Mouse (Mus musculus): ENCODE data around the gene 2310034G01Rik. TPM values are rescaled to one million over a fixed set of nuclear protein-coding genes. Genes with fewer than 3 reads are reported as not detected.

Gene 2310034G01Rik
- total RNA-seq, 2 experiments from 2014 or later: 0.77 to 1.2 TPM

DNA sequence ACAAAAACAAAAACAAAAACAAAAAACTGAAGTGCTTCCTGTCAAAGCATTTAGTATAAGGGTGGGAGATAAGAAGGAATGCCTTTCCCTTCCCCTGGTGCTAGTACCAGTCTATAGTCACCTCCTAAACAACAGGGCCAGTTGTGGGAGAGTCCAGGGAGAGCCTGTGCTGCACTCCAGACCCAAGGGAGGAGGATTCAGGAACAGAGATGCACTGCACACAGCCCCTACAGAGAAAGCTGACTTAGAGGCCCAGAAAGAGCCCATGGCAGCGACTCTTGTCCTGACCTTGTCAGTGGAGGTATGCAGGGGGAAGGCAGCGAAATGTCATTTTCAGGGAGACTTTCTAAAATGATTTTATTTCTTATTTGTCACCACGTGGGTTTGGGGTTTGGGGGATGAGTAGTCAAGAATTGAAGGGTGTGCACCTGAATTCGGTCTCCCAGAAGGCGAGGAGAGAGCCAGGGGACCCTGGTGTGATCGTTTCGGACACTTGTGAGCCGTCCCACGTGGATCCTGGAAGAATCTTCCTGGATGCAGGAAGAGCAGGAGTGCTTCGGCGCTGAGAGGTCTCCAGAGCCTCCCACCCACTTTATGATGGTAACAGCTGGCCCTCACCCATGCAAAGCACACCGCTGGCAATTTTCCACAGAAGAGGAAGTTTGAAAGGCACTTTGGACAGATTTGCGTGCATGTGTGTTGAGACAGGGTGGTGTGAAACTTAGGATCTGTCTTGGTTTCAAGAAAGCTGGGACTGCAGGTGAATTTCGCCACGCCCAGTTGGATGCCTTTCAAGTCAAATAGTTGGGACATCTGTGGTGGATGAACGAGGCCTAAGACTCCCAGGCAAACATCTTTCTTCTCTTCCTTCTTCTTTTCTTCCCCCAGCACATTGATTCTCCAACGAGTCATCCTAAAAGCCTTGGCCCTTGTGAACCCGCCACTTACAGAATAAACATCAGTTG, 46.6 kb downstream of the 2310034G01Rik start:
- DNase-seq (ENCODE audit: low spot score in 2 of 2): no peak

GRCm38 (mm10) chr19:46302551-46302950, 47.6 kb downstream of the 2310034G01Rik start:
- DNase-seq (ENCODE audit: low spot score in 2 of 2): no peak

GRCm38 (mm10) chr19:46300294-46301045, 49.6 kb downstream of the 2310034G01Rik start:
- no peak for DNase-seq (ENCODE audit: low spot score in 2 of 2)

Small RNAs within 50 kb of the gene (microRNA-seq; reads per million reads assigned to microRNA genes)
- gene Mir146b: 2.0 to 2.3 reads per million in 2 experiments

Other genes starting within 250 kb of the 2310034G01Rik start
- gene Elovl3, start 218.4 kb downstream of the 2310034G01Rik start, total RNA-seq (2021): not detected
- gene Pitx3, start 202.0 kb downstream of the 2310034G01Rik start, total RNA-seq (2021): not detected
- 10 to 100 TPM; 82.1 to 84.8 TPM for gene Gbf1, start 197.8 kb downstream of the 2310034G01Rik start, total RNA-seq (2021)
- gene Nfkb2, start 46.0 kb downstream of the 2310034G01Rik start, total RNA-seq (2021): 1 to 10 TPM; 2.2 to 2.3 TPM
- gene Psd, start 23.1 kb downstream of the 2310034G01Rik start, total RNA-seq (2021): 100 to 1,000 TPM; 799 to 877 TPM
- 10 to 100 TPM; 30.7 to 31.5 TPM for gene Fbxl15, start 22.1 kb downstream of the 2310034G01Rik start, total RNA-seq (2021)
- gene Cuedc2, start 11.6 kb downstream of the 2310034G01Rik start, total RNA-seq (2021): 100 to 1,000 TPM; 179 to 182 TPM
- gene Mfsd13a, start 9.2 kb downstream of the 2310034G01Rik start, total RNA-seq (2021): 10 to 100 TPM; 28.2 to 29.0 TPM
- gene Actr1a, start 45.4 kb upstream of the 2310034G01Rik start, total RNA-seq (2021): 100 to 1,000 TPM; 192 to 196 TPM
- gene Sufu, start 46.6 kb upstream of the 2310034G01Rik start, total RNA-seq (2021): 10 to 100 TPM; 20.0 to 20.1 TPM
- 100 to 1,000 TPM; 110 to 112 TPM for gene Trim8, start 151.4 kb upstream of the 2310034G01Rik start, total RNA-seq (2021)
- 100 to 1,000 TPM; 127 to 132 TPM for gene Arl3, start 222.9 kb upstream of the 2310034G01Rik start, total RNA-seq (2021)
- gene Sfxn2, start 223.1 kb upstream of the 2310034G01Rik start, total RNA-seq (2021): 1 to 10 TPM; 5.2 to 7.6 TPM
- 10 to 100 TPM; 38.1 to 40.1 TPM for gene Wbp1l, start 248.8 kb upstream of the 2310034G01Rik start, total RNA-seq (2021)